Comparison of ENCODE assay signal across 20 mouse cellular contexts in the genomic region with DNA sequence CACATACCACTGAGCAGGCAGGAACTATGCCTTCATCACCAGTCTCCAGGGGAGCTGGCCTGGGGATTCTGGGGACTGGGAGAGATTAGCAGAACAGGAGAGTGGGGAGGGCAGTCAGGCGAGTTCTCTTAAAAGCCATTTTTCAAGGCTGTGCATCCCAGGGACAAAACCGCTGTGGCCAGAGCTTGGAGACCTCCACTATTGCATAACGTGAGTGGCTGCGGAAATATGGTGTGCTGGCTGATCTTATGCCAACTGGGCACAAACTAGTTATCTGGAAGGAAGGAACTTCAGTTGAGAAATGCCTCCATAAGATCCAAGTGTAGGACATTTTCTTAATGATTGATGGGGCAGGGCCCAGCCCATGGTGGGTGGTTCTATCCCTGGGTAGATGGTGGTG. TPM values are rescaled to one million over a fixed set of nuclear protein-coding genes. Genes with fewer than 3 reads are reported as not detected.
DNase-seq lines count a peak whose midpoint lies in the region; ATAC-seq and TF ChIP-seq lines count a peak whose summit lies in the region.
"Had no signal": no experiment of that assay in that cellular context is flagged by ENCODE, and none has a peak within 500 bp of the region (broad histone marks: within the 10 kb centered on the region; RNA-seq: fewer than 3 reads in every experiment).

No protein-coding gene starts in this region.

- CTCF ChIA-PET in Patski (lab: Charles Lee) = no interaction called here

- DNase-seq in adrenal gland, adult 2 months = peak; percentile 25
- DNase-seq in adrenal gland, postnatal 25 days = no peak
- peak; percentile 73 for DNase-seq in Patski (ENCODE audit: low read depth, low spot score)
- DNase-seq in cerebellum, adult 2 months = no peak
- DNase-seq: adrenal gland, adult 8-10 months; adrenal gland, postnatal 14 days; B cell, adult 2 months; cerebellum, adult 11 months; cerebellum, adult 18-20 months; cerebellum, adult 9-10 months; cerebellum, postnatal 10 days; cerebellum, postnatal 25 days; forebrain, postnatal 0 days had no signal

- in situ Hi-C loops in Patski (cut with MboI; ENCODE audit: low pct_unique_long_range_greater_than_20kb) = no loop called here

- peak; percentile 81 for ATAC-seq in Patski
- ATAC-seq in megakaryocyte progenitor cell, adult 5-6 weeks (replicated peaks; ENCODE audit: poor library complexity) = peak; percentile 56
- ATAC-seq: CD4-positive, CD25-positive, alpha-beta regulatory T cell, adult 4 months; forebrain, embryonic 13.5 days; forebrain, embryonic 15.5 days; forebrain, postnatal 0 days had no signal

- H3K27ac ChIP-seq in cerebellum, adult 2 months (ENCODE audit: insufficient read depth, low read length) = no peak overlapping the region
- H3K27ac ChIP-seq: embryonic facial prominence, embryonic 10.5 days; embryonic facial prominence, embryonic 12.5 days; forebrain, embryonic 13.5 days; forebrain, embryonic 15.5 days had no signal

- TF ChIP-seq CTCF in Patski (IDR thresholded peaks at IDR 0.05) = no peak
- no peak for TF ChIP-seq CTCF in cerebellum, adult 2 months (IDR thresholded peaks at IDR 0.05; ENCODE audit: borderline replicate concordance, insufficient read depth, low read depth, low read length)

- POLR2A ChIA-PET in Patski (lab: Charles Lee) = interaction anchor here (1.2 kb wide), 1 partner anchor 209 kb away, joined by 3 read pairs; no protein-coding TSS in a partner anchor

- peaks cover 13% of the 10 kb centered on the region for H3K27me3 ChIP-seq in Patski
- no peaks in the 10 kb centered on the region for H3K27me3 ChIP-seq in cerebellum, adult 2 months (ENCODE audit: control insufficient read depth, insufficient read depth, low read length)
- H3K27me3 ChIP-seq: embryonic facial prominence, embryonic 12.5 days; forebrain, embryonic 13.5 days; forebrain, embryonic 15.5 days had no signal

- no peak for TF ChIP-seq POLR2A in cerebellum, adult 2 months (IDR thresholded peaks at IDR 0.05; ENCODE audit: borderline replicate concordance, insufficient read depth, low read length)

- 74% methylated on average over 4 of the region's 4 CpGs for WGBS in cerebellum, adult 2 months

- no peak overlapping the region for H3K4me3 ChIP-seq in cerebellum, adult 2 months (replicated peaks; ENCODE audit: insufficient read depth, low read depth, low read length)
- H3K4me3 ChIP-seq: embryonic facial prominence, embryonic 10.5 days; embryonic facial prominence, embryonic 12.5 days; forebrain, embryonic 13.5 days; forebrain, embryonic 15.5 days had no signal

- H3K4me1 ChIP-seq in cerebellum, adult 2 months (ENCODE audit: control insufficient read depth, insufficient read depth, low read length) = no peaks in the 10 kb centered on the region
- H3K4me1 ChIP-seq: forebrain, embryonic 13.5 days; forebrain, embryonic 15.5 days had no signal

RNA-seq across cellular contexts. Expression of gene Cdh23, which starts 42.6 kb away (rescaled TPM):
- 1 to 10 TPM in 1 of 2 experiments, under 1 TPM in 1; 0.90 to 1.1 TPM for total RNA-seq in adrenal gland, adult 2 months (2021)
- polyA plus RNA-seq in adrenal gland, adult 2 months (2012; rRNA removed) = 1.4 and 2.1 TPM in 2 replicates
- total RNA-seq in adrenal gland, postnatal 25 days (2021) = 2.2 and 2.8 TPM in 2 replicates
- polyA plus RNA-seq in Patski (2021) = 0.19 TPM
- 0.07 and 0.22 TPM in 2 replicates for total RNA-seq in megakaryocyte progenitor cell, adult 5-6 weeks (2015)
- total RNA-seq in megakaryocyte progenitor cell, adult 5-6 weeks (2017) = 0.03 and 0.21 TPM in 2 replicates
- polyA plus RNA-seq in cerebellum, adult 2 months (2012; rRNA removed) = 2.7 and 2.8 TPM in 2 replicates
- polyA plus RNA-seq: G1E had no signal

Comparison
In these comparisons a context has a peak if more than half of its experiments do, and no peak if none do; other contexts are left out.
1. DNase-seq: peak in adrenal gland, adult 2 months (single experiment) and Patski (single experiment); none in adrenal gland, postnatal 25 days (single experiment) and cerebellum, adult 2 months (0 of 2).